Mouse (Mus musculus): ENCODE results near the gene Sfswap.

DNA sequence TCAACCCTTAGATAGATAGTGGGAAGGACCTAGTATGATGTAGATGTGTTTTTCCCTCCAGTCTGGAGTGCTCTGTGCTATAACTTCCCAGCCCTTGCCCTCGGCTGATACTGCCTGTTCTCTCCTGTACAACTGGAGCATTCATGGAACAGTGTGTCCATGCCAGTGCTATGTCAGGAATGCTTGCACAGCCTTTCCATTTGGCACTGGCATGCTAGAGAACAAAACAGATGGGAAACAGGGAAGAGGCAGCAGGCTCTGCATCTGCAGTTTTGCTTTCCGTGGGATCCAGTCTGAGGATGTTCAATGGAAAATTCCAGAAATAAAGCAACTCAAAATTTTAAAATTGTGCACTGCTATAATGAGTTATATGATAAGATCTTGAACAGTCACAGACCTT is 33.5 kb downstream of the Sfswap start:
- TF ChIP-seq CTCF (IDR thresholded peaks at IDR 0.05; ENCODE audit: extremely low read depth, insufficient read depth, low read length) (no peak), POLR2A (IDR thresholded peaks at IDR 0.05; ENCODE audit: extremely low read depth, insufficient read depth, low read length) (no peak)

Measured in cortical plate, adult 2 months (tissue).